Mouse (Mus musculus) heart, embryonic 11.5 days (tissue): Measurements from ENCODE around the gene Cnbp. TPM values are rescaled to one million over a fixed set of nuclear protein-coding genes. Genes with fewer than 3 reads are reported as not detected.
A peak's percentile ranks its signal among the peaks of the same experiment; 100 is the strongest.

Experiments used
- ATAC-seq: fragments of 200-750 bp; cut with Nextera tagmentation; replicated peaks from 2 replicates; pipeline ENCODE4 v1.8.0; 2017; ENCODE audit warnings: moderate library complexity; ENCODE audit not compliant: insufficient number of reproducible peaks, low FRiP score, low TSS enrichment
- H3K27ac ChIP-seq: fragments of 300-500 bp; sonication (generic); 2 replicates; pipeline ENCODE4 v1.5.1; 2014; ENCODE audit warnings: mild to moderate bottlenecking, low read depth, low read length
- H3K27me3 ChIP-seq: fragments of 300-500 bp; sonication (generic); 2 replicates; pipeline ENCODE4 v1.6.1; 2014; ENCODE audit warnings: mild to moderate bottlenecking, low read length, mixed read lengths; ENCODE audit not compliant: control insufficient read depth, insufficient read depth
- H3K36me3 ChIP-seq: fragments of 300-500 bp; sonication (generic); 2 replicates; pipeline ENCODE4 v1.6.1; 2014; ENCODE audit warnings: mild to moderate bottlenecking, low read length, moderate library complexity, mixed read lengths; ENCODE audit not compliant: control insufficient read depth, insufficient read depth
- H3K4me1 ChIP-seq: fragments of 300-500 bp; sonication (generic); 2 replicates; pipeline ENCODE4 v1.6.1; 2014; ENCODE audit warnings: low read length; ENCODE audit not compliant: control insufficient read depth, insufficient read depth
- H3K4me2 ChIP-seq: fragments of 300-500 bp; sonication (generic); 2 replicates; pipeline ENCODE4 v1.6.1; 2014; ENCODE audit warnings: mild to moderate bottlenecking, moderate library complexity
- H3K4me3 ChIP-seq: fragments of 300-500 bp; sonication (generic); 2 replicates; pipeline ENCODE4 v1.5.1; 2014; ENCODE audit warnings: low read depth, low read length
- H3K9ac ChIP-seq: fragments of 300-500 bp; sonication (generic); 2 replicates; pipeline ENCODE4 v1.6.1; 2014; ENCODE audit warnings: mild to moderate bottlenecking, low read depth, low read length, moderate library complexity
- H3K9me3 ChIP-seq: fragments of 300-500 bp; sonication (generic); replicated peaks from 2 replicates; pipeline ENCODE4 v1.6.1; 2016; ENCODE audit warnings: low read length; ENCODE audit not compliant: control insufficient read depth
- WGBS: fragments of 180-500 bp; shearing (Covaris S2); extraction: QIAGEN DNeasy Blood & Tissue Kit; methylation state at CpG from one replicate; pipeline ENCODE4 v1.1.7; 2014; ENCODE audit not compliant: insufficient replicate concordance; 5-methylcytosine and 5-hydroxymethylcytosine counted together
- polyA plus RNA-seq: library from polyadenylated mRNA; unstranded; fragments of >200 nt; fragmentation: Nextera tagmentation; extraction: Ambion mirVana; gene quantifications from 2 replicates; pipeline ENCODE4 v1.2.1, GENCODE M21; 2014

The Cnbp gene
- polyA plus RNA-seq, 1 experiment from 2014 or later = 909 TPM

- no peaks in the 10 kb centered on the region for H3K27me3 ChIP-seq
- H3K4me2 ChIP-seq = no peak overlapping the region
- H3K36me3 ChIP-seq = peaks cover 36% of the 10 kb centered on the region
- no peak for ATAC-seq
- WGBS = 94% methylated on average over 13 of the region's 13 CpGs
- H3K9ac ChIP-seq = no peak overlapping the region
- H3K4me3 ChIP-seq = no peak overlapping the region
- H3K9me3 ChIP-seq = no peaks in the 10 kb centered on the region
- H3K27ac ChIP-seq = no peak overlapping the region
- H3K4me1 ChIP-seq = peaks cover 16% of the 10 kb centered on the region
These were observed 5.7 kb downstream of the Cnbp start for GRCm38 (mm10) chr6:87845031-87845695.

- no peak overlapping the region for H3K27ac ChIP-seq
- ATAC-seq = no peak
- H3K4me3 ChIP-seq = no peak overlapping the region
These were observed 8.7 kb downstream of the Cnbp start for GRCm38 (mm10) chr6:87842254-87842653.

GRCm38 (mm10) chr6:87841635-87842034 is 9.3 kb downstream of the Cnbp start:
- Histone ChIP-seq H3K9me3 (no peaks in the 10 kb centered on the region), H3K4me2 (no peak overlapping the region), H3K27ac (no peak overlapping the region), H3K4me1 (0 out of 2 replicates have a peak, but pooled peaks cover 5% of the 10 kb centered on the region), H3K27me3 (no peaks in the 10 kb centered on the region), H3K9ac (no peak overlapping the region), H3K4me3 (no peak overlapping the region), H3K36me3 (peaks cover 32% of the 10 kb centered on the region)
- ATAC-seq = no peak
- 81% methylated on average over 8 of the region's 8 CpGs for WGBS

More at GRCm38 (mm10) chr6:87842254-87842653, 8.7 kb downstream of the Cnbp start:
- H3K27me3 ChIP-seq = no peaks in the 10 kb centered on the region
- no peaks in the 10 kb centered on the region for H3K9me3 ChIP-seq
- peaks cover 32% of the 10 kb centered on the region for H3K36me3 ChIP-seq
- H3K4me2 ChIP-seq = no peak overlapping the region
- 17% methylated on average over 1 of the region's 1 CpGs for WGBS
- peaks cover 7% of the 10 kb centered on the region; the same call in 1 of the 2 replicates for H3K4me1 ChIP-seq
- no peak overlapping the region for H3K9ac ChIP-seq

GRCm38 (mm10) chr6:87839797-87840341 is 11.0 kb downstream of the Cnbp start:
- Histone ChIP-seq H3K9ac (no peak overlapping the region), H3K4me2 (peak overlapping the region; percentile 89), H3K27me3 (no peaks in the 10 kb centered on the region), H3K27ac (no peak overlapping the region), H3K36me3 (peaks cover 31% of the 10 kb centered on the region), H3K4me3 (no peak overlapping the region), H3K4me1 (0 out of 2 replicates have a peak, but pooled peaks cover 5% of the 10 kb centered on the region), H3K9me3 (no peaks in the 10 kb centered on the region)
- ATAC-seq = no peak
- 56% methylated on average over 11 of the region's 11 CpGs for WGBS

- peak within 1 kb of the TSS; percentile 83 for H3K9ac ChIP-seq
- ATAC-seq = peak; percentile 93
- peak within 1 kb of the TSS; percentile 94 for H3K27ac ChIP-seq
- H3K36me3 ChIP-seq = peaks cover 24% of the 10 kb centered on the region
- H3K27me3 ChIP-seq = no peaks in the 10 kb centered on the region
- H3K4me2 ChIP-seq = peak within 1 kb of the TSS; percentile 89
- 0 out of 2 replicates have a peak, but pooled peaks cover 5% of the 10 kb centered on the region for H3K4me1 ChIP-seq
- H3K9me3 ChIP-seq = no peaks in the 10 kb centered on the region
- WGBS = under 1% methylated on average over 46 of the region's 46 CpGs
- peak within 1 kb of the TSS; percentile 63 for H3K4me3 ChIP-seq
These were observed 12.2 kb downstream of the Cnbp start, which contains the start of gene Isy1 for GRCm38 (mm10) chr6:87838551-87839197. TSS of gene Isy1 (minus strand) at chr6:87838798.

GRCm38 (mm10) chr6:87835695-87836094 is 15.2 kb downstream of the Cnbp start, which contains the start of gene Gm45140:
TSS of gene Gm45140 (minus strand) at chr6:87835795.
- Histone ChIP-seq H3K36me3 (peaks cover 10% of the 10 kb centered on the region; the same call in 1 of the 2 replicates), H3K4me2 (no peak within 1 kb of the TSS), H3K9ac (no peak within 1 kb of the TSS), H3K4me3 (no peak within 1 kb of the TSS), H3K27ac (no peak within 1 kb of the TSS), H3K27me3 (no peaks in the 10 kb centered on the region), H3K9me3 (no peaks in the 10 kb centered on the region), H3K4me1 (0 out of 2 replicates have a peak, but pooled peaks cover 5% of the 10 kb centered on the region)
- WGBS = 92% methylated on average over 7 of the region's 7 CpGs
- no peak for ATAC-seq

GRCm38 (mm10) chr6:87820366-87820765 is 30.5 kb downstream of the Cnbp start:
- Histone ChIP-seq H3K4me2 (no peak overlapping the region), H3K9ac (no peak overlapping the region), H3K27ac (no peak overlapping the region), H3K9me3 (no peaks in the 10 kb centered on the region), H3K4me1 (no peaks in the 10 kb centered on the region), H3K4me3 (no peak overlapping the region), H3K36me3 (peaks cover 32% of the 10 kb centered on the region), H3K27me3 (no peaks in the 10 kb centered on the region)
- WGBS = 92% methylated on average over 2 of the region's 2 CpGs
- no peak for ATAC-seq

- Histone ChIP-seq H3K4me3 (no peak overlapping the region), H3K4me1 (peaks cover 8% of the 10 kb centered on the region), H3K9ac (no peak overlapping the region), H3K9me3 (no peaks in the 10 kb centered on the region), H3K27me3 (no peaks in the 10 kb centered on the region), H3K36me3 (peaks cover 9% of the 10 kb centered on the region), H3K4me2 (no peak overlapping the region), H3K27ac (no peak overlapping the region)
- ATAC-seq = no peak
- 85% methylated on average over 5 of the region's 5 CpGs for WGBS
These were observed 36.4 kb downstream of the Cnbp start for GRCm38 (mm10) chr6:87814486-87814885.
